In the genomic region with DNA sequence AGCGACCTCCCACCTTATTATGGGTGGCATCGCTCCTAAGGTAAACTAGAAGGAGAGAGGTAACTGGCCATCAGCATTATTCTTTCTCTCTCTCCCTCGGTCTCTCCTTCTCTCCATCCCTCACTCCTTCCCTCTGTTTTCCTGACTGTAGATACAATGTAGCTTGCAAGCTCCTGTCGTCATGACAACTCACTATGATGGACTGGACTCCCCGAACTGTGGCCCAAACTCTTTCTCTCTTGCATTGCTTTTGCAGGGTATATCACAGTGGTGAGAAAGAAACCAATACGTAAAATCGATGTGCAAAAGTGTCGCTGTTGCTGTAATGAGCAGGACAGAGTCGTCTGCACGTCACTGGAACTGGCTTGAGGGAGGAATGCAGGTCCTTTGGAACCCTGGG, we compare ENCODE assay signal across 18 mouse cellular contexts.
"Had no signal": no experiment of that assay in that cellular context is flagged by ENCODE, and none has a peak within 500 bp of the region (broad histone marks: within the 10 kb centered on the region; RNA-seq: fewer than 3 reads in every experiment).

No protein-coding gene starts in this region.

- DNase-seq: liver, embryonic 13.5 days; liver, postnatal 0 days; lung, adult 2 months; lung, postnatal 14 days; lung, postnatal 36 days; right cerebral cortex, postnatal 14 days; thymus, adult 18-20 months; thymus, postnatal 14 days; thymus, postnatal 36 days had no signal

- H3K36me3 ChIP-seq: liver, embryonic 13.5 days; liver, embryonic 15.5 days; lung, embryonic 15.5 days; midbrain, embryonic 13.5 days; neural tube, embryonic 12.5 days; stomach, embryonic 15.5 days had no signal

- H3K9me3 ChIP-seq: liver, embryonic 15.5 days; lung, embryonic 15.5 days; midbrain, embryonic 13.5 days; neural tube, embryonic 12.5 days; stomach, embryonic 15.5 days had no signal

- H3K9ac ChIP-seq: liver, embryonic 13.5 days; liver, embryonic 15.5 days; liver, postnatal 0 days; lung, embryonic 15.5 days; midbrain, embryonic 13.5 days; neural tube, embryonic 12.5 days; stomach, embryonic 15.5 days had no signal

- H3K4me3 ChIP-seq: liver, embryonic 13.5 days; liver, embryonic 15.5 days; lung, embryonic 15.5 days; megakaryocyte, embryonic 14.5 days; midbrain, embryonic 13.5 days; neural tube, embryonic 12.5 days; stomach, embryonic 15.5 days had no signal

- H3K4me1 ChIP-seq: liver, embryonic 13.5 days; liver, embryonic 15.5 days; lung, embryonic 15.5 days; megakaryocyte, embryonic 14.5 days; midbrain, embryonic 13.5 days; neural tube, embryonic 12.5 days; stomach, embryonic 15.5 days had no signal

- ATAC-seq: liver, postnatal 0 days; lung, postnatal 0 days; midbrain, embryonic 13.5 days had no signal

- H3K27ac ChIP-seq: liver, embryonic 13.5 days; liver, embryonic 15.5 days; lung, embryonic 15.5 days; macrophage; midbrain, embryonic 13.5 days; neural tube, embryonic 12.5 days; stomach, embryonic 15.5 days; stomach, postnatal 0 days had no signal

- H3K4me2 ChIP-seq: liver, embryonic 13.5 days; liver, embryonic 15.5 days; lung, embryonic 15.5 days; midbrain, embryonic 13.5 days; neural tube, embryonic 12.5 days; stomach, embryonic 15.5 days had no signal

- H3K27me3 ChIP-seq: liver, embryonic 13.5 days; liver, embryonic 15.5 days; lung, embryonic 15.5 days; megakaryocyte, embryonic 14.5 days; midbrain, embryonic 13.5 days; neural tube, embryonic 12.5 days; stomach, embryonic 15.5 days had no signal
